Comparison of ENCODE assay signal across 9 mouse cellular contexts in genomic region chr2:139966288-139966687, GRCm38 (mm10).
DNase-seq lines count a peak whose midpoint lies in the region; ATAC-seq and TF ChIP-seq lines count a peak whose summit lies in the region.
"Had no signal": no experiment of that assay in that cellular context is flagged by ENCODE, and none has a peak within 500 bp of the region (broad histone marks: within the 10 kb centered on the region; RNA-seq: fewer than 3 reads in every experiment).

No protein-coding gene starts in this region.

- TF ChIP-seq EP300 in liver, postnatal 0 days (IDR thresholded peaks at IDR 0.05; ENCODE audit: low read depth) = no peak

- H3K4me2 ChIP-seq in liver, postnatal 0 days (ENCODE audit: low read depth, low read length) = no peak overlapping the region
- H3K4me2 ChIP-seq: limb, embryonic 13.5 days had no signal

- H3K27me3 ChIP-seq in liver, postnatal 0 days (ENCODE audit: insufficient read depth, low read length) = no peaks in the 10 kb centered on the region
- H3K27me3 ChIP-seq: limb, embryonic 13.5 days had no signal

- no peaks in the 10 kb centered on the region for H3K9me3 ChIP-seq in liver, postnatal 0 days (ENCODE audit: low read length)
- H3K9me3 ChIP-seq: limb, embryonic 13.5 days had no signal

- no peaks in the 10 kb centered on the region for H3K36me3 ChIP-seq in liver, postnatal 0 days (replicated peaks; ENCODE audit: insufficient read depth, low read length)
- H3K36me3 ChIP-seq: limb, embryonic 13.5 days had no signal

- H3K4me3 ChIP-seq in gastrocnemius, adult 2 months = no peak overlapping the region
- H3K4me3 ChIP-seq in liver, postnatal 0 days (ENCODE audit: low read depth, low read length) = no peak overlapping the region
- H3K4me3 ChIP-seq: limb, embryonic 13.5 days had no signal

- H3K9ac ChIP-seq in liver, postnatal 0 days (replicated peaks) = no peak overlapping the region
- H3K9ac ChIP-seq: limb, embryonic 13.5 days had no signal

- peak; percentile 29 for DNase-seq in gastrocnemius, adult 2 months
- no peak for DNase-seq in gastrocnemius, postnatal 36 days
- peak; percentile 8 for DNase-seq in ovary, postnatal 36 days (ENCODE audit: low spot score)
- DNase-seq in ovary, postnatal 10 days (ENCODE audit: low spot score) = no peak
- peak; percentile 77 for DNase-seq in adrenal gland, postnatal 10 days
- peak; percentile 78 for DNase-seq in forelimb bud, embryonic 11.5 days (ENCODE audit: low read depth, low spot score)
- DNase-seq in liver, postnatal 0 days = peak; percentile 40
- DNase-seq in thymus, adult 18-20 months = peak; percentile 7 to 24

- TF ChIP-seq CTCF in gastrocnemius, adult 2 months (IDR thresholded peaks at IDR 0.05) = peak; percentile 66
- peak; percentile 71 for TF ChIP-seq CTCF in liver, postnatal 0 days (IDR thresholded peaks at IDR 0.05; ENCODE audit: low read depth)

- no peak overlapping the region for H3K27ac ChIP-seq in gastrocnemius, adult 2 months
- H3K27ac ChIP-seq in liver, postnatal 0 days (ENCODE audit: low read depth) = no peak overlapping the region
- H3K27ac ChIP-seq: limb, embryonic 13.5 days had no signal

- H3K4me1 ChIP-seq in liver, postnatal 0 days (ENCODE audit: insufficient read depth) = no peaks in the 10 kb centered on the region

- WGBS in liver, postnatal 0 days (ENCODE audit: insufficient replicate concordance) = 63% methylated on average over 3 of the region's 3 CpGs

- no peak for ATAC-seq in liver, postnatal 0 days

- intact Hi-C loops in gastrocnemius, adult 2 months (cut with DNase I) = no loop called here
- intact Hi-C loops in gastrocnemius, postnatal 36 days (cut with DNase I) = loop anchor here (10.0 kb wide), 1 partner anchor 191 kb away; no protein-coding TSS in a partner anchor

Comparison
In these comparisons a context has a peak if more than half of its experiments do, and no peak if none do; other contexts are left out.
1. DNase-seq: peak in gastrocnemius, adult 2 months (single experiment), ovary, postnatal 36 days (single experiment), adrenal gland, postnatal 10 days (single experiment), forelimb bud, embryonic 11.5 days (single experiment), liver, postnatal 0 days (single experiment) and thymus, adult 18-20 months (2 of 2); none in gastrocnemius, postnatal 36 days (0 of 2) and ovary, postnatal 10 days (single experiment).